Mouse (Mus musculus): ENCODE data around the gene Rad23b. TPM values are rescaled to one million over a fixed set of nuclear protein-coding genes. Genes with fewer than 3 reads are reported as not detected.
A peak's percentile ranks its signal among the peaks of the same experiment; 100 is the strongest.
"Not testable (repeated sequence)": the region's sequence is repeated elsewhere in the genome, so short reads cannot be mapped to it uniquely, and the experiment has no call there.

Gene Rad23b
- polyA plus RNA-seq, 1 experiment, result 316 TPM

- H3K4me3 ChIP-seq (ENCODE audit: insufficient read depth, low read length), result no peak overlapping the region
- H3K27ac ChIP-seq (ENCODE audit: insufficient read depth, low read length), result no peak overlapping the region
- TF ChIP-seq POLR2A (IDR thresholded peaks at IDR 0.05; ENCODE audit: low read depth, low read length) (no peak), CTCF (IDR thresholded peaks at IDR 0.05; ENCODE audit: borderline replicate concordance, insufficient read depth, low read length) (no peak)
- H3K4me1 ChIP-seq (ENCODE audit: control insufficient read depth, insufficient read depth, low read length), result no peaks in the 10 kb centered on the region
Measured at GRCm38 (mm10) chr4:55391480-55391879, 41.6 kb downstream of the Rad23b start.

GRCm38 (mm10) chr4:55392445-55392844, 42.6 kb downstream of the Rad23b start:
- H3K4me3 ChIP-seq (ENCODE audit: insufficient read depth, low read length), result no peak overlapping the region
- TF ChIP-seq POLR2A (IDR thresholded peaks at IDR 0.05; ENCODE audit: low read depth, low read length) (no peak), CTCF (IDR thresholded peaks at IDR 0.05; ENCODE audit: borderline replicate concordance, insufficient read depth, low read length) (no peak)
- no peak overlapping the region for H3K27ac ChIP-seq (ENCODE audit: insufficient read depth, low read length)
- no peaks in the 10 kb centered on the region for H3K4me1 ChIP-seq (ENCODE audit: control insufficient read depth, insufficient read depth, low read length)

DNA sequence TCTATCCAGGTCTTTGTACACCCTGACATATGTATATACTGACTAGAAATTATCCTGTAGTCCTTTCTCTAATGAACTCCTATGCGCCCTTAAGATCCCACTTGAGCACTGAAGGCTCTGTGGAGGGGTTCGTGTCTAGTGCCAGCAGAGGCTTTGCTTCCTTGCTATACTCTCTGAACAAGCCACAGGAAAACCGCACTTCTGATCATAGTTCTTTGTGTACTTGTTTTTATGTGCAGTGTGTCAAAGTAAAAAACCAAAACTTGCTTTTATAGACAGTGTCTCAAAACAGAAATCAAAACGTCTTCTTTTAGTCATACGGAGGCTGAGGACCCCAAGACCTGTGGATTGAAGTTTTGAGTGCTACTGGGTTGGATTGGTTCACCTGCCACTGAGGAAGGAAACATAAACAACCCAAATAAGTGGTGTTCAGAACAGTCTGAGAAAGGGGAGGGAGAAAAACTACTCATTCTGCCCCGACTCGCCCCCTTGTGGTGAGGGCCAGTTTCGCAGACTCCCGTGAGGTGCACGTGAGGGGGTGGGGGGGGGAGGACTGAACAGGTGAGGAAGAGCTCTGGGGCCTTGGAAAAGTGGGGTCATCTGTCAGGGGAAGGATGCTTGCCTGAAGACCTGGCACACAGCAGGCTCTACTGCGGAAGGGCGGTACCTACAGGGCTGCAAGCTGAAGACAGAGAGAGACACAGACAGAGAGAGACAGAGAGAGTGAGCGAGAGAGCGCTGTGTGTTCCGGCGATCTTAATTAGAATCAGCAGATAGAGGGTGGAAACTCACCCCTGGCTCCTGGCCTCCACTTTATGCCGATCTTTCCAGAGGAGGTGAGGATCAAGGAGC, 48.3 kb downstream of the Rad23b start:
- Histone ChIP-seq H3K4me1 (ENCODE audit: control insufficient read depth, insufficient read depth, low read length) (no peaks in the 10 kb centered on the region), H3K27ac (ENCODE audit: insufficient read depth, low read length) (no peak overlapping the region), H3K4me3 (ENCODE audit: insufficient read depth, low read length) (no peak overlapping the region)
- peak; percentile 19; the same call in 1 of the 2 replicates for TF ChIP-seq CTCF (IDR thresholded peaks at IDR 0.05; ENCODE audit: borderline replicate concordance, insufficient read depth, low read length)
- no peak for TF ChIP-seq POLR2A (IDR thresholded peaks at IDR 0.05; ENCODE audit: low read depth, low read length)

- TF ChIP-seq POLR2A (IDR thresholded peaks at IDR 0.05; ENCODE audit: low read depth, low read length), result no peak
- TF ChIP-seq CTCF (IDR thresholded peaks at IDR 0.05; ENCODE audit: borderline replicate concordance, insufficient read depth, low read length), result no peak
- Histone ChIP-seq H3K27ac (ENCODE audit: insufficient read depth, low read length) (no peak overlapping the region), H3K4me1 (ENCODE audit: control insufficient read depth, insufficient read depth, low read length) (no peaks in the 10 kb centered on the region), H3K4me3 (ENCODE audit: insufficient read depth, low read length) (no peak overlapping the region)
Measured at GRCm38 (mm10) chr4:55398901-55399300, 49.1 kb downstream of the Rad23b start.

DNA sequence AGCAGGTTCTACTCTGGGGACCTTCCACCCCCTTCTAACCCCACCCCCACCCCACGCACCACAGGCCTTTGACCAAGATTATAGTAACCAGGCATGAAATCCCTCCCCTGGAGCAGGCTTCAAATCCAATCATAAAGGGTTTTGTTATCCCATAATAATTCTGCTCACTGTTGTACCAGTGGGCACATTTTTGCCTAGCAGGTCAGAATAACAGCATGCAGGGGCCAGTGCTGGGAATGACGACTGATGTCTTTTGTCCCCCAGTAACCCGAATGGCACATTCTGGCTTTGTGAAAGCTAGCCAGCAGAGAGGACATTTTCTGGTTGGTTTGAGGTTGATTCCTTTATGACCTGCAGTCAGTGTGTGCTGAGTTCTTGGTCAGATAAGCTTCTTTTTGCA, 55.5 kb downstream of the Rad23b start:
- no peak for TF ChIP-seq POLR2A (IDR thresholded peaks at IDR 0.05; ENCODE audit: low read depth, low read length)
- TF ChIP-seq CTCF (IDR thresholded peaks at IDR 0.05; ENCODE audit: borderline replicate concordance, insufficient read depth, low read length), result no peak
- Histone ChIP-seq H3K4me1 (ENCODE audit: control insufficient read depth, insufficient read depth, low read length) (0 out of 2 replicates have a peak, but pooled peaks cover 2% of the 10 kb centered on the region), H3K27ac (ENCODE audit: insufficient read depth, low read length) (no peak overlapping the region), H3K4me3 (ENCODE audit: insufficient read depth, low read length) (no peak overlapping the region)

- no peak overlapping the region for H3K4me3 ChIP-seq (ENCODE audit: insufficient read depth, low read length)
- H3K4me1 ChIP-seq (ENCODE audit: control insufficient read depth, insufficient read depth, low read length), result 0 out of 2 replicates have a peak, but pooled peaks cover 2% of the 10 kb centered on the region
- TF ChIP-seq CTCF (IDR thresholded peaks at IDR 0.05; ENCODE audit: borderline replicate concordance, insufficient read depth, low read length), result no peak
- TF ChIP-seq POLR2A (IDR thresholded peaks at IDR 0.05; ENCODE audit: low read depth, low read length), result no peak
- H3K27ac ChIP-seq (ENCODE audit: insufficient read depth, low read length), result no peak overlapping the region
Measured at GRCm38 (mm10) chr4:55406558-55406957, 56.7 kb downstream of the Rad23b start.

DNA sequence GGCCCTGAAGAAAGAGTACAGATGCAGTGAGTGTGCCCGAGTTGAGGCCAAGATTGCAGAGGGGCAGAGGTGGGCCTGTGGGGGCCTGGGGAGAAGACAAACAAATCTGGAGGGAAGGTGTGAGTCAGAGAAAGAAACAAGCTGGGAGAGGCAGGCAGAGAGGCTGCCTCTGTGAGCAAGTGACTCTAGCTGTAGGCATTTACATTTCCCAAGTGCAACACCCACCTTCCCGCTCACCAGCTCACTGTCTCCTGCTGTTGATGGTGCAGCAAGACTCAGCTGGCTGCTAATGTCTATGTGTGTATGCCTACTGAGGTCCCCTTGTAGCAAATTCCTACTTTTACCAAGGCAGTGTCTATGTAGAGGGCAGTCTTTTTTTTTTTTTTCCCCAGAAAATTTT, 58.2 kb downstream of the Rad23b start:
- Histone ChIP-seq H3K27ac (ENCODE audit: insufficient read depth, low read length) (no peak overlapping the region; the same call in 1 of the 2 replicates), H3K4me3 (ENCODE audit: insufficient read depth, low read length) (no peak overlapping the region), H3K4me1 (ENCODE audit: control insufficient read depth, insufficient read depth, low read length) (0 out of 2 replicates have a peak, but pooled peaks cover 2% of the 10 kb centered on the region)
- TF ChIP-seq POLR2A (IDR thresholded peaks at IDR 0.05; ENCODE audit: low read depth, low read length), result no peak
- no peak for TF ChIP-seq CTCF (IDR thresholded peaks at IDR 0.05; ENCODE audit: borderline replicate concordance, insufficient read depth, low read length)

DNA sequence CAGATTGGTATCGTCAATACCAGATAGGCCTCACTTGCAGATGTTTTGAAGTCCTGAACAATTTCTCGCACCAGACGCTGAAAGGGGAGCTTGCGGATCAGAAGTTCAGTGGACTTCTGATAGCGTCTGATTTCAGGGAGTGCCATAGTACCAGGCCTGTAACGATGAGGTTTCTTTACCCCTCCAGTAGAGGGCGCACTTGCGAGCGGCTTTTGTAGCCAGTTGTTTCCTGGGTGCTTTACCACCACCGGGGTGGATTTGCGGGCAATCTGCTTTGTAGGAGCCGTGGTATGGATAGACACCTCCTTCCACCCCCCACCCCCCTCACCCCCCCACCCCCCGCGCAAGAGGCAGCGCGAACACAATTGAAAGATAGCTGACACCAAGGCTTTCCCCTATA, 59.2 kb downstream of the Rad23b start:
- Histone ChIP-seq H3K4me3 (ENCODE audit: insufficient read depth, low read length) (no peak overlapping the region), H3K4me1 (ENCODE audit: control insufficient read depth, insufficient read depth, low read length) (0 out of 2 replicates have a peak, but pooled peaks cover 2% of the 10 kb centered on the region), H3K27ac (ENCODE audit: insufficient read depth, low read length) (no peak overlapping the region)
- no peak for TF ChIP-seq POLR2A (IDR thresholded peaks at IDR 0.05; ENCODE audit: low read depth, low read length)
- no peak for TF ChIP-seq CTCF (IDR thresholded peaks at IDR 0.05; ENCODE audit: borderline replicate concordance, insufficient read depth, low read length)

GRCm38 (mm10) chr4:55409578-55410224, 59.9 kb downstream of the Rad23b start:
- not testable (repeated sequence) for H3K4me1 ChIP-seq (ENCODE audit: control insufficient read depth, insufficient read depth, low read length); H3K4me3 ChIP-seq (ENCODE audit: insufficient read depth, low read length); H3K27ac ChIP-seq (ENCODE audit: insufficient read depth, low read length)

GRCm38 (mm10) chr4:55415864-55416263, 66.0 kb downstream of the Rad23b start:
- Histone ChIP-seq H3K4me3 (ENCODE audit: insufficient read depth, low read length) (no peak overlapping the region), H3K4me1 (ENCODE audit: control insufficient read depth, insufficient read depth, low read length) (no peaks in the 10 kb centered on the region), H3K27ac (ENCODE audit: insufficient read depth, low read length) (no peak overlapping the region)
- TF ChIP-seq POLR2A (IDR thresholded peaks at IDR 0.05; ENCODE audit: low read depth, low read length) (no peak), CTCF (IDR thresholded peaks at IDR 0.05; ENCODE audit: borderline replicate concordance, insufficient read depth, low read length) (no peak)

Measured in embryonic fibroblast, embryonic 13.5 days (primary cell).